Mouse (Mus musculus): ENCODE measurements at regions not wholly inside any gene's neighbourhood (a gene's known extent, or its start where the extent isn't known, plus 50 kb on each side); places are given as distances from the start of the nearest gene placed in this dataset.

- DNase-seq, result no peak
Measured at GRCm38 (mm10) chr2:50916323-50917221, 232.3 kb downstream of the Rnd3 start.

GRCm38 (mm10) chr2:50915149-50915548 lies 233.8 kb downstream of the Rnd3 start:
- DNase-seq, result no peak

GRCm38 (mm10) chr2:50914176-50914575 lies 234.7 kb downstream of the Rnd3 start:
- no peak for DNase-seq

- DNase-seq, result no peak
Measured at GRCm38 (mm10) chr2:50908762-50909161, 240.1 kb downstream of the Rnd3 start.

GRCm38 (mm10) chr2:50902701-50903100 lies 246.2 kb downstream of the Rnd3 start:
- DNase-seq, result no peak

GRCm38 (mm10) chr2:50902220-50902619 lies 246.7 kb downstream of the Rnd3 start:
- no peak for DNase-seq

- no peak for DNase-seq
Measured at GRCm38 (mm10) chr2:50888992-50889391, 259.9 kb downstream of the Rnd3 start.

- no peak for DNase-seq
Measured at GRCm38 (mm10) chr2:50887954-50888353, 261.0 kb downstream of the Rnd3 start.

- DNase-seq, result no peak
Measured at GRCm38 (mm10) chr2:50885924-50886315, 263.0 kb downstream of the Rnd3 start.

GRCm38 (mm10) chr2:50885280-50885923 lies 263.5 kb downstream of the Rnd3 start:
- no peak for DNase-seq

GRCm38 (mm10) chr2:50881514-50882038 lies 267.3 kb downstream of the Rnd3 start:
- DNase-seq, result no peak

- DNase-seq, result no peak
Measured at GRCm38 (mm10) chr2:50880806-50881205, 268.1 kb downstream of the Rnd3 start.

- no peak for DNase-seq
Measured at GRCm38 (mm10) chr2:50877716-50878115, 271.2 kb downstream of the Rnd3 start.

- no peak for DNase-seq
Measured at GRCm38 (mm10) chr2:50875072-50875471, 273.8 kb downstream of the Rnd3 start.

- no peak for DNase-seq
Measured at GRCm38 (mm10) chr2:50853538-50854244, 295.2 kb downstream of the Rnd3 start.

GRCm38 (mm10) chr2:50852413-50852919 lies 296.4 kb downstream of the Rnd3 start:
- no peak for DNase-seq

GRCm38 (mm10) chr2:50850071-50850470 lies 298.8 kb downstream of the Rnd3 start:
- no peak for DNase-seq

- DNase-seq, result no peak
Measured at GRCm38 (mm10) chr2:50841881-50842280, 307.0 kb downstream of the Rnd3 start.

- DNase-seq, result no peak
Measured at GRCm38 (mm10) chr2:50835511-50836320, 313.2 kb downstream of the Rnd3 start.

GRCm38 (mm10) chr2:50833791-50834190 lies 315.1 kb downstream of the Rnd3 start:
- no peak for DNase-seq

- no peak for DNase-seq
Measured at GRCm38 (mm10) chr2:50832471-50832870, 316.4 kb downstream of the Rnd3 start.

GRCm38 (mm10) chr2:50830056-50830720 lies 318.7 kb downstream of the Rnd3 start:
- DNase-seq, result no peak

Measured in cerebellum, postnatal 25 days (tissue).